Mouse (Mus musculus): ENCODE measurements at regions not wholly inside any gene's neighbourhood (a gene's known extent, or its start where the extent isn't known, plus 50 kb on each side); places are given as distances from the start of the nearest gene placed in this dataset.
"Not testable (repeated sequence)": the region's sequence is repeated elsewhere in the genome, so short reads cannot be mapped to it uniquely, and the experiment has no call there.

GRCm38 (mm10) chr13:12680283-12680953 lies 114.7 kb downstream of the Ero1lb start:
- peak; percentile 62 for ATAC-seq (ENCODE audit: low FRiP score, low TSS enrichment)
- peak overlapping the region; percentile 47 for H3K4me2 ChIP-seq (replicated peaks; ENCODE audit: low read depth, low read length)
- H3K27me3 ChIP-seq (ENCODE audit: insufficient read depth, low read length); H3K4me1 ChIP-seq (ENCODE audit: insufficient read depth, low read length); H3K9me3 ChIP-seq (ENCODE audit: low read length); H3K27ac ChIP-seq (ENCODE audit: low read length); H3K36me3 ChIP-seq (ENCODE audit: insufficient read depth, low read length): not testable (repeated sequence)
- H3K9ac ChIP-seq (replicated peaks; ENCODE audit: low read length): peak overlapping the region; percentile 44; the same call in 1 of the 2 replicates
- peak overlapping the region; percentile 29 for H3K4me3 ChIP-seq (ENCODE audit: low read length)
- 13% methylated on average over 18 of the region's 19 CpGs for WGBS

GRCm38 (mm10) chr13:12677372-12677771 lies 111.7 kb downstream of the Ero1lb start:
- 75% methylated on average over 2 of the region's 2 CpGs for WGBS

GRCm38 (mm10) chr13:12671011-12671410 lies 105.3 kb downstream of the Ero1lb start:
- H3K4me3 ChIP-seq (ENCODE audit: low read length); H3K27ac ChIP-seq (ENCODE audit: low read length); H3K27me3 ChIP-seq (ENCODE audit: insufficient read depth, low read length); H3K36me3 ChIP-seq (ENCODE audit: insufficient read depth, low read length); H3K4me1 ChIP-seq (ENCODE audit: insufficient read depth, low read length); H3K4me2 ChIP-seq (replicated peaks; ENCODE audit: low read depth, low read length); H3K9me3 ChIP-seq (ENCODE audit: low read length); ATAC-seq (ENCODE audit: low FRiP score, low TSS enrichment); H3K9ac ChIP-seq (replicated peaks; ENCODE audit: low read length): not testable (repeated sequence)
- 79% methylated on average over 2 of the region's 2 CpGs for whole genome bisulfite sequencing

More at GRCm38 (mm10) chr13:12677372-12677771, 111.7 kb downstream of the Ero1lb start:
- H3K4me3 ChIP-seq (ENCODE audit: low read length): no peak overlapping the region
- no peaks in the 10 kb centered on the region for H3K27me3 ChIP-seq (ENCODE audit: insufficient read depth, low read length)
- H3K4me2 ChIP-seq (replicated peaks; ENCODE audit: low read depth, low read length): no peak overlapping the region
- H3K27ac ChIP-seq (ENCODE audit: low read length): no peak overlapping the region
- no peaks in the 10 kb centered on the region for H3K4me1 ChIP-seq (ENCODE audit: insufficient read depth, low read length)
- peak; percentile 33; the same call in 1 of the 2 replicates for ATAC-seq (ENCODE audit: low FRiP score, low TSS enrichment)
- H3K9ac ChIP-seq (replicated peaks; ENCODE audit: low read length): no peak overlapping the region
- H3K9me3 ChIP-seq (ENCODE audit: low read length): no peaks in the 10 kb centered on the region
- H3K36me3 ChIP-seq (ENCODE audit: insufficient read depth, low read length): no peaks in the 10 kb centered on the region

GRCm38 (mm10) chr13:12668742-12669141 lies 103.1 kb downstream of the Ero1lb start:
- not testable (repeated sequence) for H3K9ac ChIP-seq (replicated peaks; ENCODE audit: low read length); H3K27me3 ChIP-seq (ENCODE audit: insufficient read depth, low read length); H3K27ac ChIP-seq (ENCODE audit: low read length); H3K9me3 ChIP-seq (ENCODE audit: low read length); H3K4me2 ChIP-seq (replicated peaks; ENCODE audit: low read depth, low read length); H3K4me1 ChIP-seq (ENCODE audit: insufficient read depth, low read length); H3K4me3 ChIP-seq (ENCODE audit: low read length); H3K36me3 ChIP-seq (ENCODE audit: insufficient read depth, low read length)
- WGBS: no CpG with 5 or more reads among the region's 7 CpGs
- ATAC-seq (ENCODE audit: low FRiP score, low TSS enrichment): peak; percentile 86

GRCm38 (mm10) chr13:12667727-12668665 lies 102.3 kb downstream of the Ero1lb start:
- not testable (repeated sequence) for H3K27me3 ChIP-seq (ENCODE audit: insufficient read depth, low read length); H3K36me3 ChIP-seq (ENCODE audit: insufficient read depth, low read length); H3K4me3 ChIP-seq (ENCODE audit: low read length); H3K9me3 ChIP-seq (ENCODE audit: low read length); H3K27ac ChIP-seq (ENCODE audit: low read length); H3K9ac ChIP-seq (replicated peaks; ENCODE audit: low read length); H3K4me1 ChIP-seq (ENCODE audit: insufficient read depth, low read length); H3K4me2 ChIP-seq (replicated peaks; ENCODE audit: low read depth, low read length)
- ATAC-seq (ENCODE audit: low FRiP score, low TSS enrichment): peak; percentile 23
- 74% methylated on average over 9 of the region's 9 CpGs for WGBS

- not testable (repeated sequence) for H3K27ac ChIP-seq (ENCODE audit: low read length); H3K9me3 ChIP-seq (ENCODE audit: low read length); ATAC-seq (ENCODE audit: low FRiP score, low TSS enrichment); H3K9ac ChIP-seq (replicated peaks; ENCODE audit: low read length); H3K27me3 ChIP-seq (ENCODE audit: insufficient read depth, low read length); H3K36me3 ChIP-seq (ENCODE audit: insufficient read depth, low read length); H3K4me1 ChIP-seq (ENCODE audit: insufficient read depth, low read length); H3K4me2 ChIP-seq (replicated peaks; ENCODE audit: low read depth, low read length); H3K4me3 ChIP-seq (ENCODE audit: low read length)
- WGBS: 73% methylated on average over 3 of the region's 3 CpGs
Observed at GRCm38 (mm10) chr13:12666050-12666449, 100.4 kb downstream of the Ero1lb start.
